Mouse (Mus musculus): ENCODE data around the gene Gm2310. TPM values are rescaled to one million over a fixed set of nuclear protein-coding genes. Genes with fewer than 3 reads are reported as not detected.
"Not testable (repeated sequence)": the region's sequence is repeated elsewhere in the genome, so short reads cannot be mapped to it uniquely, and the experiment has no call there.

Gene Gm2310
- polyA plus RNA-seq (2015; fragmentation: Nextera tagmentation; extraction: Ambion mirVana): not detected in 2 replicates

- H3K4me1 ChIP-seq; H3K27ac ChIP-seq; H3K27me3 ChIP-seq; H3K36me3 ChIP-seq; H3K4me3 ChIP-seq; ATAC-seq (ENCODE audit: low FRiP score, low read depth); H3K9me3 ChIP-seq; H3K9ac ChIP-seq; H3K4me2 ChIP-seq (replicated peaks): not testable (repeated sequence)
These were observed at the start of gene Gm2310 for GRCm38 (mm10) chr15:8519853-8520252. TSS of gene Gm2310 (minus strand) at chr15:8519953.

GRCm38 (mm10) chr15:8568645-8569528, 49.1 kb upstream of the Gm2310 start:
- Histone ChIP-seq H3K4me3 (peak overlapping the region; percentile 58), H3K36me3 (no peaks in the 10 kb centered on the region), H3K9ac (peak overlapping the region; percentile 59), H3K4me2 (replicated peaks) (peak overlapping the region; percentile 95), H3K9me3 (no peaks in the 10 kb centered on the region), H3K27me3 (peaks cover 19% of the 10 kb centered on the region), H3K4me1 (peaks cover 8% of the 10 kb centered on the region), H3K27ac (peak overlapping the region; percentile 6; the same call in 1 of the 2 replicates)
- ATAC-seq (ENCODE audit: low FRiP score, low read depth): peak; percentile 84
- WGBS: under 1% methylated on average over 61 of the region's 61 CpGs

GRCm38 (mm10) chr15:8568286-8568644, 48.5 kb upstream of the Gm2310 start:
- Histone ChIP-seq H3K27ac (no peak overlapping the region), H3K9me3 (no peaks in the 10 kb centered on the region), H3K9ac (peak overlapping the region; percentile 59), H3K36me3 (no peaks in the 10 kb centered on the region), H3K4me3 (peak overlapping the region; percentile 58), H3K4me2 (replicated peaks) (peak overlapping the region; percentile 95), H3K4me1 (peaks cover 8% of the 10 kb centered on the region), H3K27me3 (peaks cover 19% of the 10 kb centered on the region)
- WGBS: 6% methylated on average over 7 of the region's 7 CpGs
- ATAC-seq (ENCODE audit: low FRiP score, low read depth): no peak

- H3K4me3 ChIP-seq: no peak overlapping the region
- no peak overlapping the region for H3K4me2 ChIP-seq (replicated peaks)
- ATAC-seq (ENCODE audit: low FRiP score, low read depth): no peak
- 79% methylated on average over 6 of the region's 6 CpGs for WGBS
- no peak overlapping the region for H3K9ac ChIP-seq
- no peaks in the 10 kb centered on the region for H3K9me3 ChIP-seq
- H3K27ac ChIP-seq: no peak overlapping the region
- peaks cover 17% of the 10 kb centered on the region for H3K27me3 ChIP-seq
- no peaks in the 10 kb centered on the region for H3K36me3 ChIP-seq
- H3K4me1 ChIP-seq: peaks cover 8% of the 10 kb centered on the region
These were observed 45.7 kb upstream of the Gm2310 start for GRCm38 (mm10) chr15:8565416-8565815.

- H3K4me1 ChIP-seq: peaks cover 8% of the 10 kb centered on the region
- no peaks in the 10 kb centered on the region for H3K9me3 ChIP-seq
- H3K4me3 ChIP-seq: no peak overlapping the region
- ATAC-seq (ENCODE audit: low FRiP score, low read depth): no peak
- H3K27ac ChIP-seq: no peak overlapping the region
- H3K4me2 ChIP-seq (replicated peaks): no peak overlapping the region
- H3K36me3 ChIP-seq: no peaks in the 10 kb centered on the region
- WGBS: 89% methylated on average over 3 of the region's 3 CpGs
- H3K9ac ChIP-seq: no peak overlapping the region
- H3K27me3 ChIP-seq: peaks cover 17% of the 10 kb centered on the region
These were observed 44.6 kb upstream of the Gm2310 start for GRCm38 (mm10) chr15:8564331-8564730.

GRCm38 (mm10) chr15:8563423-8564194, 43.9 kb upstream of the Gm2310 start:
- Histone ChIP-seq H3K27ac (no peak overlapping the region), H3K9ac (no peak overlapping the region), H3K36me3 (no peaks in the 10 kb centered on the region), H3K27me3 (peaks cover 14% of the 10 kb centered on the region), H3K4me2 (replicated peaks) (no peak overlapping the region), H3K4me3 (no peak overlapping the region), H3K9me3 (no peaks in the 10 kb centered on the region), H3K4me1 (peaks cover 7% of the 10 kb centered on the region)
- 67% methylated on average over 1 of the region's 1 CpGs for WGBS
- ATAC-seq (ENCODE audit: low FRiP score, low read depth): no peak

GRCm38 (mm10) chr15:8562776-8563175, 43.0 kb upstream of the Gm2310 start:
- Histone ChIP-seq H3K36me3 (no peaks in the 10 kb centered on the region), H3K4me1 (no peaks in the 10 kb centered on the region), H3K27me3 (peaks cover 6% of the 10 kb centered on the region), H3K4me2 (replicated peaks) (no peak overlapping the region), H3K9me3 (no peaks in the 10 kb centered on the region), H3K9ac (no peak overlapping the region), H3K4me3 (no peak overlapping the region), H3K27ac (no peak overlapping the region)
- no peak for ATAC-seq (ENCODE audit: low FRiP score, low read depth)
- WGBS: 87% methylated on average over 7 of the region's 7 CpGs

GRCm38 (mm10) chr15:8531201-8531600, 11.4 kb upstream of the Gm2310 start:
- no peaks in the 10 kb centered on the region for H3K27me3 ChIP-seq
- no peak overlapping the region for H3K4me3 ChIP-seq
- no peaks in the 10 kb centered on the region for H3K36me3 ChIP-seq
- 84% methylated on average over 5 of the region's 5 CpGs for WGBS
- no peaks in the 10 kb centered on the region for H3K4me1 ChIP-seq
- no peak overlapping the region for H3K4me2 ChIP-seq (replicated peaks)
- no peak overlapping the region for H3K9ac ChIP-seq
- no peaks in the 10 kb centered on the region for H3K9me3 ChIP-seq
- no peak for ATAC-seq (ENCODE audit: low FRiP score, low read depth)
- no peak overlapping the region for H3K27ac ChIP-seq

GRCm38 (mm10) chr15:8512957-8513356, 6.8 kb downstream of the Gm2310 start:
- peaks cover 16% of the 10 kb centered on the region for H3K4me1 ChIP-seq
- WGBS: 18% methylated on average over 5 of the region's 5 CpGs
- H3K9ac ChIP-seq: no peak overlapping the region
- ATAC-seq (ENCODE audit: low FRiP score, low read depth): no peak
- no peak overlapping the region for H3K4me3 ChIP-seq
- H3K9me3 ChIP-seq: no peaks in the 10 kb centered on the region
- no peaks in the 10 kb centered on the region for H3K36me3 ChIP-seq
- no peak overlapping the region for H3K27ac ChIP-seq
- 0 out of 2 replicates have a peak overlapping the region, but pooled peaks have one; percentile 20 for H3K4me2 ChIP-seq (replicated peaks)
- no peaks in the 10 kb centered on the region for H3K27me3 ChIP-seq

GRCm38 (mm10) chr15:8511861-8512260, 7.9 kb downstream of the Gm2310 start:
- Histone ChIP-seq H3K4me3 (no peak overlapping the region), H3K9me3 (no peaks in the 10 kb centered on the region), H3K27ac (no peak overlapping the region), H3K36me3 (no peaks in the 10 kb centered on the region), H3K4me2 (replicated peaks) (no peak overlapping the region; the same call in 1 of the 2 replicates), H3K27me3 (no peaks in the 10 kb centered on the region), H3K9ac (no peak overlapping the region), H3K4me1 (peaks cover 16% of the 10 kb centered on the region)
- WGBS: 31% methylated on average over 9 of the region's 9 CpGs
- ATAC-seq (ENCODE audit: low FRiP score, low read depth): no peak

GRCm38 (mm10) chr15:8502431-8502830, 17.3 kb downstream of the Gm2310 start:
- Histone ChIP-seq H3K9me3 (0 out of 2 replicates have a peak, but pooled peaks cover 3% of the 10 kb centered on the region), H3K4me3 (no peak overlapping the region), H3K36me3 (no peaks in the 10 kb centered on the region), H3K9ac (no peak overlapping the region), H3K27ac (no peak overlapping the region), H3K4me1 (no peaks in the 10 kb centered on the region), H3K4me2 (replicated peaks) (no peak overlapping the region), H3K27me3 (no peaks in the 10 kb centered on the region)
- 91% methylated on average over 2 of the region's 2 CpGs for WGBS
- ATAC-seq (ENCODE audit: low FRiP score, low read depth): no peak

GRCm38 (mm10) chr15:8485261-8485660, 34.5 kb downstream of the Gm2310 start:
- Histone ChIP-seq H3K9ac (no peak overlapping the region), H3K4me3 (no peak overlapping the region), H3K36me3 (no peaks in the 10 kb centered on the region), H3K4me1 (no peaks in the 10 kb centered on the region), H3K4me2 (replicated peaks) (no peak overlapping the region), H3K27ac (no peak overlapping the region), H3K9me3 (no peaks in the 10 kb centered on the region), H3K27me3 (no peaks in the 10 kb centered on the region)
- WGBS: 80% methylated on average over 6 of the region's 6 CpGs
- ATAC-seq (ENCODE audit: low FRiP score, low read depth): no peak
